Mouse (Mus musculus): ENCODE measurements around the gene Rpl35a.
A peak's percentile ranks its signal among the peaks of the same experiment; 100 is the strongest.
"Not testable (repeated sequence)": the region's sequence is repeated elsewhere in the genome, so short reads cannot be mapped to it uniquely, and the experiment has no call there.

Gene Rpl35a

DNA sequence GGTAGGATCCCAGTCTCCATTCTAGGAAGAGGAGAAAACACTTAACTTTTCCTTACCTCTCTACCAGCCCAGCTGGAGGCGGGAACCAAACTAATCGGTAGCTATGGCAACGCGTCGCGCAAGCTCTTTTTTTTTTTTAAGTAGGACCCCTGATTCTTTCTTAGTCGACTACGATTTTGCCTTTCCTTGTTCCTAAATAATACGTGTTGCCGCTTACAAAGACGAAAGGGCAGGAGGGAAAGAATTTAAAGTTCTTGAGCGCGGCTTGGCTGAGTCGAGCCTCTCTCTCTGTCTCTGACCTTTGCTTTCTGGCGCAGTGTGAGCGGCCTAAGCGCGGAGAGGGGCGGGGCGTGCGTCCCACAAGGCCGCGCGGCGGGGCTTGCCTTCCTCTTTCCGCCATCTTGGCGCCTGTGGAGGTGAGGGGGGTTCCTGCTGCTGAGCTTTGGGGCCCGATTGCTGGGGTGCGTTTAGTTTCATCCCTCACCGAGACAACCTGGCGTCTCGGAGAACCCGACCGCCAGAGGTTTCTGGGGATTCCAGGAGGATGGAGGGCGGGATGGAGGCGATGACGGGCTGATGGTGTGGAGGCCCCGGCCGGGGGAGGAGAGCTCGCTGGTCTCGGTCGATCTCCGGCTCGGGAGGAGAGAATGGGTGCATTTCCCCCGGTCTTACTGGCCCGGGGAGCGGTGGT lies at the start of gene Rpl35a, which contains the start of gene Iqcg:
Gene Rpl35a (plus strand): TSS at position 359 of the 691 bp plus-strand sequence.
Gene Iqcg (minus strand): TSS at position 124 of the 691 bp plus-strand sequence.
- DNase-seq = peak; percentile 85

GRCm38 (mm10) chr16:33006888-33007287 lies 49.4 kb upstream of the Rpl35a start:
- no peak for DNase-seq

GRCm38 (mm10) chr16:33007436-33007835 lies 48.8 kb upstream of the Rpl35a start:
- no peak for DNase-seq

DNA sequence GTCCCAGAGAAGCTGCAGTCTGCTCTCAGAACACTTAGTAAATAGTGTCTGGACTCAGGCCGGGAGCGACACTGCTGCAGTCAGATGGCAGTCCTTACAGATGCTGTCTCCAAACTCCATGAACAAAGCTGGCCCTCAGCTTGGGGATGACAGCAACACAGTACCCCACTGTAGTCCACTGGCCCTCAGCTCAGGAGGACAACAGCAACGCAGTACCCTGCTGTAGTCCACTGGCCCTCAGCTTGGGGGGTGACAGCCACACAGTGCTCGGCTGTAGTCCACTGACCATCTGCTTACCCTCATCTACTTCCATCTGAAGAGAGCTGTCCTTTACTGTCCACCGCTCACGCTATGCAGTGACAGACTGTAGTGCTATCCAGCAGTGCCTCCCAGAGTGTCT lies 46.1 kb upstream of the Rpl35a start:
- peak; percentile 59 for DNase-seq

DNA sequence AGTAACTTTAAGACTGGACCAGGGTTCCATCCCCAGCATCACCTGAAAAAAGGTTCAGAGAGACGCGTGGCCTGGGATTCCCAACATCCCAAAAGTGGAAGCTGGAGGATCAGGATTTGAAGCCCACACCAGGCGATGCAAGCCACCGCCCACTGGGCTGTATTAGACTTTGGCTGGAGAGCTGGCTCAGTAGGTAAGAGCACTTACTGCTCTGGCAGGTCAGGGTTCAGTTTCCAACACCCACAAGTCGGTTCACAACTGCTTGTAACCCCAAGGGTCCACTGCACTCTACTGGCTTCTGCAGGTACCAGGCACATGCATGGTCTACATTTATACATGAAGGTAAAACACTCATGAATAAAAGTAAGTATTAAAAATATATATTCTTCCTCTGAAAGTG lies 42.5 kb upstream of the Rpl35a start:
- DNase-seq = no peak

- DNase-seq = no peak
Observed at GRCm38 (mm10) chr16:33014921-33015320, 41.3 kb upstream of the Rpl35a start.

GRCm38 (mm10) chr16:33015396-33015907 lies 40.8 kb upstream of the Rpl35a start:
- no peak for DNase-seq

DNA sequence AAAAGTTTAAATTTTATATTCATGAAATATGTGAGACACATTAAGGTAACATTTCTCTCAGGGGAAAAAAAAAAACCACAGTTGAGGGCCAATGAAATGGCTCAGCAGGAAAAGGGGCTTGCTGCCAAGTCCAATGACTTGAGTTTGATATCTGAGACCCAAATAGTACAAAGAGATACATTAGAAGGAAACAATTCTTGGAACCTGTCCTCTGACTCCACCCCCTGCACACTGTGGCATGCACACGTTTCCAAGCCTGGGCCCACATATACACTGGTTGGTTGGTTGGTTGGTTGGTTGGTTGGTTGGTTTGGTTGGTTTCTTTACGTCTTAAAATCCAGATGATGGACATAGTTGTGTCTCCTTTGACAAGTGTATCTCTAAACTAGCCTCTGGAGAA lies 40.3 kb upstream of the Rpl35a start:
- no peak for DNase-seq

DNA sequence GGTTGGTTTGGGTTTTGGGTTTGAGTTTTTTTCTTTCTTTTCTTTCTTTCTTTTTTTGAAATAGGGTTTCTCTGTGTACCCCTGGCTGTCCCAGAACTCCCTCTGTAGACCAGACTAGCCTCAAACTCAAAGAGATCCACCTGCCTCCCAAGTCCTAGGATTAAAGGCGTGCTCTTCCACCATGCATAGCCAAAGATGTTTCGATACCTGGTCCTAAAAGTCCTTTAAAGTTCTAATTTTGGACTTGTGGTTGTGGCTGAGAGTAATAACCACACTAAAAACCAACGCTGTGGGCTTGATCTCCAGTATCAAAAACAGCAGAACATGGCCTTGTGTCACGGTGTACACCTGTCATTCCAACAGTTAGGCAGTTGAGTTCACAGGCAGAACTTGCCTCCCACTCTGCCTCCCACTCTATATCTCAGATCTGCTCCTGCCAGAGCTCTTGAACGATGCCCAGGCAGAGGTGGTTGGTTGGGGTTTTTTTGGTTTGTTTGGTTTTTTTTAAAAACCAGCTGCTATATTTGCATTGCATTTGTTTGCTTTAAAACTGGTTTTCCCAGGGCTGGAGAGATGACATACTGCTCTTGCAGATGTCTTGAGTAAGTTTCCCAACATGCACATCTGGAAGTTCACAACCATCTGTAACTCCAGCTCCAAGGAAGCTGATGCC lies 38.4 kb upstream of the Rpl35a start:
- DNase-seq = no peak

DNA sequence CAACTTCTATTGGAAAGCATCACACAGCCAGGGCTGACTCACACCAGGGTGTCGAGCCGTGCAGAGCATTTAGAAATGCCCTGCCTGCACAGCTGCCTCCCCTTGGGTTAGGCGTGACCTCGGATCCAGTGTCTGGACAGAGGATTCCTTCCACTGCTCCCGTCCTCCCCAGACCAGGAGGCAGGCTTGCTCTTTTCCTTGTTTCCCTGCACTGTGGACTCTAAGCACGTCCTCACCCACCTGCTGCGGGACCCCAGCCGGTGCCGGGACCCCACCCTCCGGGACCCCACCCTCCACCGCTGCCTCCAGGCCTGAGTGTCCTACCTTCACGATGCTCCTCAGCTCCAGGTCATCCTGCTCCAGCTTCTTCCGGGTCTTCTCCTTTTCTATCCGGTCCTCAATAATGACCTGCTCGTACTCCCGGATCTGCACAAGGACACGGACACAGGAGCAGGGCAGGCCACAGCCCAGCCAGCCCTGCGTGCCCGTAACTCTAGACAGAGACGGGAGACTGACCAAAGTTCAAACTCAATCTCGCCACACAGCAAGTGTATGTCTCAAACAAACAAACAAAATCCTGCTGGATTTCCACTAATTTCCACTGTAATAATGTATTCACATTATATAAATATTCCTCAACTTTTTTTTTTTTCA lies 37.0 kb upstream of the Rpl35a start:
- DNase-seq = no peak

GRCm38 (mm10) chr16:33021381-33021780 lies 34.9 kb upstream of the Rpl35a start:
- no peak for DNase-seq

DNA sequence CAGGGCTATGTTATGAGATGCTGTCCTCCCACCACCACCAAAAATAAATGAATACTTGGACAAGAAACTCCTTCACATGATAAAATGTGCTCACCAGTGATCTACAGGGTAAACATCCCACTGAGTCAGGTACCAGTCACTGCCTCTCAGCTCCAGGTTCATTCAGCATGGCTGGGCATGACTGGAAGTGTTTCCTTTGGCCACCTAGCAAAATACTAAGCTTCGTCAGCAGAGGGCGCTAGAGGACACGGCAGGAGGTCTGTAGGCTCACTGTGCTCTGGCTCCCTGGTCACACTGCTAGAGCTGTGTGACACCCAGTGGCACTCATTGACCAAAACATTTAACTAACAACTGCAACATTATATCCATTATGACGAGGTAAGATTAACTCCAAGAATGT lies 32.5 kb upstream of the Rpl35a start:
- peak; percentile 81 for DNase-seq

DNA sequence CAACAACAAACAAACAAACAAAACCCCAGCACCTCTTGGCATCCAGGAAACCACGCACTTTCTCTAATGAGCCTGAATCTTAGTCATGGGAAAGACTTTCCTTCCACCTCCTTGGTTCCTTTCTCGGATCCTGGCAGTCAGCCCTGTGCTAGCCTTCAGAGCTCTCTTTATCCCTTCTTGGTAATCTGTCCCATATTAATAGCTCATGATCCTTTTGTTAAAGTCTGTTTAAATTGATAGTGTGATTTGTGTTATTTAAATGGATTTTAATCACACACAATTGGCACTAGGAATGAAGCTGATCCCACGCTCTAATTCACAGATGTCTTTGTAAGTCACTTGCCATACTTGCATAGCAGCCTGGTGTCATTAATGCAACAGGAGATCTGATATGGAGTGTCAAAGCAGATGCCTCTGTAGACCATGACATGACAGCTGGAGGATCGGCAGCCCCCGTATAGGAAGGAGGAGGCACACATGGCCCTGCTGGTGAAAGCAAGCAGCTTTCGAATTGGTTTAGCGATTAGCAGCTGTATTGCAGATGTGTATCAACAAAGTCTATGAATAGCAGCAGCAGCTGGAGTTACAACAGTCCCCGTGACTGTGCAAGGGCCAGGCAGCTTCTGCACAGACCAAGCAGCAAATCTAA lies 31.7 kb upstream of the Rpl35a start:
- peak; percentile 67 for DNase-seq

DNA sequence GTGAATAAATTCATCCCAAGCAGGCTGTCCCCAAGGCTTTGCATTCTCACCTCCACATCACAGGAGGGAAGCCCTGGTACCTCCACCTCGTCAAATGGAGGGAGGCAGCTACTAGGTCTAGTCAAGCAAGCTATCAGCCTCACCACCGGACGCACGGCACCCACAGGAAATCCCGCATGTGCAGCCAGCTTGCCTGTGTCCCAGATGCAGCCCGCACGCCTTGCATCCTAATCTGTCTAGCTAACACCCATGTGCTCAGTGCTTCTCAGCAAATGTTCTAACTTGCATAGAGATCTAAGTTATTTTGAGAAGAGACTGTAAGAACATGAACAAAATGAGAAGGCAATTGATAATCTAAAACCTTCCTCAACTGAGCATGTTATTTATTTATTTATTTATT lies 29.9 kb upstream of the Rpl35a start:
- no peak for DNase-seq

GRCm38 (mm10) chr16:33036006-33036405 lies 20.2 kb upstream of the Rpl35a start:
- no peak for DNase-seq

DNA sequence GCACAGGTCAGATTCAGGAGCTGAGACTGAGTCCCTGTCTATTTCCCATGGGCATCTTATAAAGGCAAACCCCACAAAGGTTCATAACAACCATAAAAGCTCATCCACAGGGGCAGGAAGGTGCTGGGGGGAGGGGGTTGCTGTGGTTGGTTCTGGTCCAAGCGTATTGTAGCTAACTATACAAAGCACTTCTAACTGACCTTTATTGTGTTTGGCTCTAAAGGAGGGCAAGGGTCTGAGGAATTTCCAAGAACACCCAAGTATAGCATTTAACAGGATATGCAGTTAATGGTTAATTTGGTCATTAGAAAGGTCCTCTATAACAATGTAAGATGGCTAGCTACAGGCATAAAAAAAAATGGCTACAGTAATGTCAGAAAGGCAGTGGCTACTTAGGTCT lies 13.6 kb upstream of the Rpl35a start:
- DNase-seq = no peak

- no peak for DNase-seq
Observed at GRCm38 (mm10) chr16:33043268-33043667, 13.0 kb upstream of the Rpl35a start.

- no peak for DNase-seq
Observed at GRCm38 (mm10) chr16:33048004-33048403, 8.2 kb upstream of the Rpl35a start.

- no peak for DNase-seq
Observed at GRCm38 (mm10) chr16:33048686-33049085, 7.6 kb upstream of the Rpl35a start.

DNA sequence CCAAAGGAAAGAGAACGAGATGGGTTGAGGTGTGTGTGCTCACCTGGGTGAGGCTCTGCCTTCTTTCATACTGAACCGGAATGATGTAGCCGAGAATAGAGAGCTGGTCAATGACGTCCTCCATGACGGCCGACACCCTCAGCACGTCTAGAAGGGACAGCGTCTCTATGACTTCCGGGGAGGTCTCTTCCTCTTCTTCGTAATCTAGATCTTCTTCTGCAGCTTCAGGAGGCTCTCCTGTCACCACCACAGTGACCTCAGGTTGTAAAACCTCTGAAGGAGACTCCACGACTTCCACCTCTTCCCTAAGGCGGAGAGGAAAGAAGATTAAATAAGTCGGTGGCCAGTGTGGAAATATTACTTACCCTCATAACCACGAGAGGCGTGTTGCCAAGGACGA lies 6.4 kb upstream of the Rpl35a start:
- DNase-seq = no peak

GRCm38 (mm10) chr16:33053141-33053540 lies 3.1 kb upstream of the Rpl35a start:
- no peak for DNase-seq

- not testable (repeated sequence) for DNase-seq
Observed at GRCm38 (mm10) chr16:33054927-33055326, 1.3 kb upstream of the Rpl35a start.

GRCm38 (mm10) chr16:33055655-33056054 lies 598 bp upstream of the Rpl35a start:
- DNase-seq = no peak
